Mouse (Mus musculus) lung, postnatal 10 days (tissue): ENCODE results near the gene Fndc10.
A peak's percentile ranks its signal among the peaks of the same experiment; 100 is the strongest.
"Not testable (repeated sequence)": the region's sequence is repeated elsewhere in the genome, so short reads cannot be mapped to it uniquely, and the experiment has no call there.

Source experiments
- DNase-seq: peaks from one replicate; pipeline ENCODE4 v3.0.0; 2021

The Fndc10 gene

DNA sequence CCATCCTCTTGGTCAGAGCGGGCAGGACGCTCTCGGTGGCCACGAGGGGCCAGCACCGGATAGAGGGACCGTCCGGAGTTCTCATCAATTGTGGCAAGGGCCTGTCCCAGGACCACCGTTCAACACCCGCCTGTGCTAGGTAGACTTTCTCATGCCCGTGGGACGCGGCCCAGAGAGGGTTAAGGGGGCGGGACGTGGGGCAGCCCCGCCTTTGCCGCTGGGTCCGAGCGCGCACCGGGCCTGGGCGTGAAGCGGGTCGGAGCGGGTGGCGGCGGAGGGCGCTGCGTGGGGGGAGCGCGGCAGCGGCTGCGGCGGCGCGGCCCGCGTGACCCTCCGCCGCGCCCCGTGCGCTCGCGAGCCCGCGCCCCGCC lies at the start of gene Fndc10:
Gene Fndc10 (plus strand): TSS at position 232 of the 371 bp plus-strand sequence.
- peak; percentile 76 for DNase-seq

DNA sequence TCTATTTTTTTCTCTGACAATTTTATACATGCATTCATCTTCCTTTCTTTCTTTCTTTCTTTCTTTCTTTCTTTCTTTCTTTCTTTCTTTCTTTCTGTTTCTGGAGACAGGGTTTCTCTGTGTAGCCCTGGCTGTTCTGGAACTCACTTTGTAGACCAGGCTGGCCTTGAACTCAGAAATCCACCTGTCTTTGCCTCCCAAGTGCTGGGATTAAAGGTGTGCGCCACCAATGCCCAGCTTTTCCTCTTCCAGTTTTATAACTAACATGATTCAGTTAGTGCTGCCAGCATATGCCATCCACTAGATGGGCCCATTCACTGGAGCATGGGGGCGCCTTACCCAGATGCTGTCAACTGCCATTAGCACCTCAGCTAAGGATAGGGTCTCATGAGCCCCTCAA lies 48.8 kb upstream of the Fndc10 start, which contains the start of gene Gm10563:
Gene Gm10563 (minus strand): TSS at position 101 of the 400 bp plus-strand sequence.
- not testable (repeated sequence) for DNase-seq

DNA sequence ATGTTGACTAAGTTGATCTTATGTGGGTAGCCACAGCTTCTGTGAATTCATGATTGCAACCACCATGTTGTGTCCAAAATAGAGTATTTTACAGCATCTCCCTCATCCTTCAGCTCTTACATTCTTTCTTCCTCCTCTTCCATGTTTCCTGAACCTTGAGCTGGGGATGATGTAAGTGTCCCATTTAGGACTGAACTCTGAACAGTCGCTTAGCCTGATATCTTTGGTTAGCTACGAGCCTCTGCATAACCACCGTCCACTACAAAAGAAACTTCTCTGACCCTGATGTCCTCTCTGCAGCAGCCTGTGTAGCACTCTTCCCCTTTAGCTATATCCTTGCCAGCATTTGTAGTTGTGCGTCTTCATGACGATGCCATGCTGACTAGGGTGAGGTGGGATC lies 48.4 kb upstream of the Fndc10 start:
- DNase-seq: no peak

DNA sequence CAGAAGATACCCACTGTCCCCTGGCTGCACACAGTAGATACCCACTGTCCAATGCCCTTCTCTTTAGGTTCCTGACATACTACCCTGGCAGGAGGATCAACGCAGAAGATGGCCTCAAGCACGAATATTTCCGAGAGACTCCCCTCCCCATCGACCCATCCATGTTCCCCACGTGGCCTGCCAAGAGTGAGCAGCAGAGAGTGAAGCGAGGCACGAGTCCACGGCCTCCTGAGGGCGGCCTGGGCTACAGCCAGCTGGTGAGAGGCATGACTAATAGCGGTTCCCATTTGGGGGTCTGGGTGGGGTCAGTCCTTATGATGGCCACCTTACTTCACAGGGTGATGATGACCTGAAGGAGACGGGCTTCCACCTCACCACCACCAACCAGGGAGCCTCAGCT lies 44.8 kb upstream of the Fndc10 start:
- no peak for DNase-seq

DNA sequence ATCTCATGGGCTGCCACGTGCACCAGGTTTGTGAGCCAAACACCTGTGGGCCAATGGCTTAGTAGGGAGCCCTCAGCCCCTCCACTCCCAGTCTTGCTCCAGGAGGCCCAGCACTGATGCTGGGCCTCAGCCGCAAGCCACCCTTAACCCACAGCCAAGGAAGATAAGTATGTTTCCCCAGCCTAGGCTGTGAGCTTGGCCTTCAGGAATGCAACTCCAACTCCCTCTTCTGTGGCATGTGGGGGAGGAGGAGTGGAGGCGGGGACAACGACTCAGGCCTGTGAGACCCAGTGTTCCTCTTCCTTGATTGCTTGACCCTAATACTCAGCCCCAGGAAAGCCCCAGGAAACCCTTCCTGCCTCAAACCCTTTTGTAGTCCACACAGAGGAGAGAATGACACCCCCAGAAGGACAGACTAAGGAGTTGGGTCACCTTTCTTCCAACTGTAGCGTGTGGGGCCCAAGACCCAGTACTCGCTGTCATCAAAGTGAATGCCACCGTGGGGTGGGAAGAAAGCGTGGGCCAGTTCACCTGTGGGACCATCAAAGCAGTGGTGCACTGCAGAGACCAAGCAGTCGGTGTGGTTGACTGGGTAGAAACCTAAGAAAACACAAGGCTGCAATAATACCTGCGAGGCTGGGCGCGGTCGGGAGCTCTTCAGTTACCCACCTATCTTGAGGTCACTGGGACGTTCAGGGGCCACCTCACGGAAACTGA lies 42.4 kb upstream of the Fndc10 start:
- peak; percentile 84 for DNase-seq

DNA sequence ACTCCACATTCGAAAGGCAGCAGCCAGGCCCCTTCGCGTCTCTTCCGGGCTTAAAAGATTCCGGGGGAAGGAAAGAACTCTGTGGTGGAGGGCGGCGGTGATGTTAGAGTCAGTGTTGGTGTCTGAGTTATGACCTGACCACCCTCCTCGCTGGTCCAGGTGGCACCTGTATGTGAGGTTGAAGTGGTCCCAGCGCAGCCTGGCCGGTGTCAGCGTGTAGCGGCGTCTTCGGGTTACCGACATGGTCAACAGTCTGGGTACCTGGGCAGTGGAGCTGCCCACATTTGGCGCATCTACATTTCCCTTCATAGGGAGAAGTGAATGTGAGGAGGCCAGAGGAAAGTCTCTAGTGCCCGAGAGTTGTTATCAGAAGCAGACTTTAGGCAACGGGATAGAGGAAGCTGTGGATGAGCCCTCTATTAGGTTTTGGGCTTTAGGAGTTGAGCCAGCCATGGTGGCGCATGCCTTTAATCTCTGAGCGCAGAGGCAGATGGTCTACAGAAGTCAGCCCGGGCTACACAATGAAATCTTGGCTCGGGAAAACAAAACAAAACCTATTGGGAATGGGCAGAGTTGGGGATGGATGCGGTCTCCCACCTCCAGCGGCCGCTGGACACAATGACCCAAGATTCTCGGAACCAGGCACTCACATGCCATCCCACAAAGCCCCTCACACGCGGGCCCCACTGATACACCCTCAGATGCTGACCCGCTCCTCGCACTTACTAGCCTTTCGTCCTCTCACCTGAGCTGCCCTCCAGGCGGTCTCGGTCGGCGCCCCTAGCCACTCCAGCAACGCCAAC lies 41.7 kb upstream of the Fndc10 start:
- DNase-seq: no peak

DNA sequence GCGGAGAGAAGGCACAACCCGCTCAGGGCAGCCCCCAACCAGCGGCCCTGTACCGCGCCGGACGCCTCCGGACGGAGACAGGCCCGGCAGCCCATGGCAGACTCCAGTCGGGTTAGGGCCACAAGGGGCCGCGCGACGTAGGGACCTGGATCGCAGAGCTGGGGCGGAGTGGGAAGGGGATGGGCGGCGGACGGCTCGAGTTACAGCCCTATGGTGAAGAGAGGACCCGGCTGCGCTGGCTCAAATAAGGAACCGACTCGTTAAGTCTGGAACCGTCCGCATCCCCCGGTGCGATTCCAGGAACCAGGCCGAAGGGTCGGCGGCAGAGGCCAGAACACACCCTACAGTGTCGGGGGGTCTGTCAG lies 41.1 kb upstream of the Fndc10 start, which contains the start of gene Mmp23:
Gene Mmp23 (minus strand): TSS at position 299 of the 365 bp plus-strand sequence.
- peak; percentile 69 for DNase-seq

DNA sequence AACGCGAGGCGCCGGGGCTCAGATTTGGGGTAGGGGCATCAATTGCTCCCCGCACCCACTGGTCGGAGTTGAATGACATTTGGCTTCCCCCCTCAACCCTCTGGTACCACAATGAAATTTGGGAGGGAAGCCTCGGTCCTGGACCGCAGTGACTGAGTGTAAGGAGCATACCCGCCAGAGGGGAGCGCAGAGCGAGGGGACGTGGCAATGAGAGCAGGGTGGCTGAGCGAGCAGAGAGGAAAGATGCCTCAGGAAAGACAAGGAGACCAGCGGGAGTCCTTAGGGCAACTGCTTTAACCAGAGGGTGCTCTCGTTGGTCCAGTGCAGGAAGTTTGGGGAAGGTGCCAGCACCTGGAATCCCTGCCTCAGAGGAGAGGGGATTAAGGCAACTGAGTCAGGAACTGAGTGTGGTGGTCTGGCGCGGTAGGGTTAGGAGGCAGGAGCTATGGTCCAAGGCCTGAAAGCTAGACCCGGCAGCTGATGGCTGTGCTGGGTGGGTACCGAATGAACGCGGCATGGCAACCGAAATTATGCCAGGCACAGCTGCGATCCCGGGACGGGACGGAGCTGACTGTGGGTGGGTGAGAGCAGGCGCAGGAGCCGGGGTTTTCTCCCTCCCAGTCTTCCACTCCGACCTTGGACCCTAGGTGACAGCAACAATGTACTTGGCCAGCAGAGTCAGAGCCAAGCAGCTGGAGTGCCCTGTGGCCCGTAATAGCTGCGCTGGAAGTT lies 40.5 kb upstream of the Fndc10 start:
- DNase-seq: peak; percentile 65

DNA sequence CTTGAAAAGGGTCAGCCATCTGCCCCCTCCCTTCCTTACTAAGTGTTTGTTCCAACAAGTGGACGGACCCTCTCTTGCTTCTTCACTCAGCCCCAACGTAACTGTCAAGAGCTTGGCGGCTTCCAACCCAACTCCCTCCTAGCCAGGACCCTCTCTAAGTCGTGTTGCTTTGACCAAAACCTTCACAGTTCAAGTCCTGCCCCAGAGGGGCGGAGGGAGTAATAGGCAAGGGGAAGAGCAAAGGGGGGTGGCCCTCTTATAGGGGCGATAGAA lies 40.0 kb upstream of the Fndc10 start:
- no peak for DNase-seq

DNA sequence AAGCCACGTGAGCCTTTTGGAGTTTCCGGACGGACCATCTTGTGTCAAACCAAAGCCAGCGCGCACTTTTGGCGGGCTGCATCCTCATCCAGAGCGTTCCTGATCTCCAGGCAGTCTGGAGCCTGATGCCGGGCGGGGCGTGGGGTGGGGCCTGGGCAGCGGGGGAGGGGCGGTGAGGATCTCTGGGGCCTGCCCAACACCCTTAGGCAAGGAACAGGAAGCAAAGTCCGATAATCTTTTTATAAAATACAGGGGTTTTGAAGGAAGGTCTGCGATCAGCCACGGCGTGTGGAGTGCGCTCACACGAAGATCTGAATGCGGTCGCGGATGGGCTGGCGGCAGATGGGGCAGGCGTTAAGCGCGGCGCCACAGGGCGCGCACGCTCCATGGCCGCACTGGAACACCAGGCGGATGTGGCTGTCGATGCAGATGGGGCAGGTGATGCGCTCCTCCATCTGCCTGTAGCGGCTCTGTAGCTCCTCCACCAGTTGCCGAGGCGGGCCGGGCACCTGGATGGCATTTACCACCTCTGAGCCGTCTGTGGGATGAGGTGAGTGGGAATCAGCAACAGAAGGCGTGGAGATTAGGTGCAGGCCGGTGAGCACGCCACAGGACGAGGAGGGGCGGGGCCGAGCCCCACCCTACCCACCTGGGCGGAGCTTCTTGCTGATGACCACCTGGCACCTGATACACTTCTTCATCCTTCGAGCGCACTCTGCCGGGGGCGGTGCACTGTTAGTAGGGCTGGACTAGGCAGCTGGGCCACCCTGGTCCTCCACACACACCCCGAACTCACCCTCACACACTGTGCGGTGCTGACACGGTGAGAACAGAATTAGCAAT lies 39.5 kb upstream of the Fndc10 start:
- DNase-seq: peak; percentile 59

DNA sequence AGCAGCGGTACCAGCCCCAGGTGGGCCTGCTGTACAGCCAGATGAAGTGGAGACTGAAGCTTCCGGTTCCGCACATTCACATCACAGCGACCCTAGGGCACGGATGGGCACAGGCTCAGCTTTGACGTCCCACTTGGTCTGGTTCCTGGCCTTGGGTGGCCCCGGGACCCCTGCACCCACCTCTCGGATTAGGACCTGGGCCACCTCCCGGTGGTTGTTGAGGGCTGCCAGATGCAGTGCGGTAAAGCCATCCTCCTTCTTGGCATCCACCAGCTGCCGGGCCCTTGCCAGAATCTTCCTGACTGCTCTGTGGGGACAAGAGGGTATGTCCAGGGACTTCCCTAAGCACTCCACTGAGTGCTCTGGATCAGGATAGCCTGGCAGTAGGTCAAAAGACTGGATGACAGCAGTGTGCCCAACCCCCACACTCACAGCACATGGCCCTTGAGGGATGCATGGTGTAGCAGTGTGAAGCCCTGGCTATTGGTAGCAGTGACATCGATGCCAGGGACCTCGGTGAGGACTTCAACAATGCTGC lies 37.9 kb upstream of the Fndc10 start:
- no peak for DNase-seq

DNA sequence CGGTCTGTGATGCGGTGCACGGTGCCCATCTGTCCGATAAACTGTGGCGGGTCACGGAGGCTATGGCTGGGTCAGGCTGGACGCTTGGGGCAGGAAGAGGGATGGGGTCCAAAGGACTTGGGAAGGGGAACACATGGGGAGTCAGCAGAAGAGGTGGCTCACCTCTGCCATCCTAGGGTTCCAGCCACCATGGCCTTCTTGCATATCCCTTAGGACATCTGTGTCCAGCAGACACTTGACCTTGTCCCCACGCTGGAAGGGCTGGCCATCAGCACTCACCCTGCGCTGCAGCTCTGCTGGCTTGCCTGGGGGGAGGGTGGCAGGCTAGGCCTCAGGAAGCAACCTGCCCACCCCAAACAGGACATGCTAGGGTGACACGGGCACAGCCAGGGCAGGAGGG lies 35.2 kb upstream of the Fndc10 start:
- DNase-seq: no peak

DNA sequence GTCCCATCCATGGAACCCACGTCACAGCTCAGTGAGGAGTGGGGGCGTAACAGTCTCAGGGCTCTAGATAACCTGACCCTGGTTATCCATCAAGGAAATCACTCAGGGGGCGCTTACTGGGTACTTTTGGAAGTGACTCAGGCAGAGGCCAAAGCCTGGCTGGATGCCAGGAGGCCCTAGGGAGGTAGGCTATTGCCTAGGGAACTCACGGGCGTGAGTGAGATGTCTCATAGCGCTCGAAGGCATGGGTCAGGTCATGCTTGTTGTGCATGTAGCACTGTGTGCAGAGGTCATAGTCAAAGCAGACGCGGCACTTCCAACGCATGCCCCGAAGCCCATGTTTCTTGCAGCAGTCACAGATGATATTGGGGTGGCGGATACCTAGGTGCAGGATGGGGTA lies 33.5 kb upstream of the Fndc10 start:
- no peak for DNase-seq

DNA sequence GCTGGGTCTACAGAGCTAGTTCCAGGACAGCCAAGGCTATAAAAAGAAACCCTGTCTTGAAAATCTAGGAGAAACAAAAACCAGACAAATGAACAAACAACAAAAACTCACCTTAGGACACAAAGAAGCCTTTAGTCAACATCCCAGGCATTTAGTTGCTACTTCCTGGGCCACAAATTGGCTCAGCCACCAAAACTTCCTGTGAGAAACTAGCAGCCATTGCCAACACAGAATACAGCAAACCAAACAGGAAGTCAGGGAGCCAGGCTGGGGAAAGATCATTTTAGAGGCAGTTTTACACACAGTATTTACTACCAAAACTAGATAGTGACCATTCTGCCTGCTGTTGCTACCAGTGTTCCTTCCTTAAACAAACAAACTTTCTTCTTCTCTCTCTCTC lies 27.2 kb upstream of the Fndc10 start:
- DNase-seq: no peak

DNA sequence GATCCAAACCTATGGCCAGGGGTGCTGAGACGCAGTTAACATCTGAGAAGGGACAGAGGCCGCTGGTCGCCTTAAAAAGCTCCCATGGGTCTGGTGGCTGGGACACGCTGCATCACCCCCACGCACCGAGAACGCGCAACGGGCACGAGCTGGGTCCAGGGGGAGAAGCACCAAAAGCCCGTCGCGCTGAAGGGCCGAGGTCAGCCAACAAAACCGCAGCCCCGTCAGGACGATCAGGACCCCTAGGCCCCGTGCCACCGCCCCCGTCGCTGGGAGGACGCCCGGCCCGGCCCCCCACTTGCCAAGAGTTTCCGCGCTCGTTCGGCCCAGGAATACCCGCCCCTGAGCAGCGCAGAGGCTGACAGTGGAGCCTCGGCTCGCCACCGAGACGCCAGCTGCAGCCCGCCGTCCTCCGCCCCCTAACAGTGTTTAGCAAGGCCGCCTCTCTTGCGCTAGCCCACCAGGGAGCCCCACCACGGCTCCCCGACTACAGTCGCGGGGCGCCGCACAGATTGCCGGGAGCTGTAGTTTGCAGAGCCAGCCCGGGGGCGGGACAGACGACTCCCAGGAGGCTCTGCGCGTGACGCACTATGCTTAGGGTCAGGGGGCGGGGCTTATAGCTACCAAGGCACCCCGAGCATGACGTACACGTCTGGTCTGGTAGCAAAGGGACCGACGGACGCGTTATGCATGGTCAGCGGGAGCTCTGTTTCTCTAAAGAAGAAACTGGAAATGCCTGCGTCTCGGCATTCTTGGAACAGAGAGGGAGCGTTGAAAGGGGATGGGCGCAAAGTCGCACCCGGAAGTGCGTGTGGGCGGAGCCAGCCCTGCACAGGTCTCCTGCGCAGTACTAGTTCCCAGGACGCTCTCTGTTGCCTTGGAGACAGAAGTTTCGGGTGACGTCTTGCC lies 25.2 kb upstream of the Fndc10 start, which contains the start of gene Mib2:
Gene Mib2 (minus strand): TSS at position 510 of the 909 bp plus-strand sequence.
- peak; percentile 98 for DNase-seq

DNA sequence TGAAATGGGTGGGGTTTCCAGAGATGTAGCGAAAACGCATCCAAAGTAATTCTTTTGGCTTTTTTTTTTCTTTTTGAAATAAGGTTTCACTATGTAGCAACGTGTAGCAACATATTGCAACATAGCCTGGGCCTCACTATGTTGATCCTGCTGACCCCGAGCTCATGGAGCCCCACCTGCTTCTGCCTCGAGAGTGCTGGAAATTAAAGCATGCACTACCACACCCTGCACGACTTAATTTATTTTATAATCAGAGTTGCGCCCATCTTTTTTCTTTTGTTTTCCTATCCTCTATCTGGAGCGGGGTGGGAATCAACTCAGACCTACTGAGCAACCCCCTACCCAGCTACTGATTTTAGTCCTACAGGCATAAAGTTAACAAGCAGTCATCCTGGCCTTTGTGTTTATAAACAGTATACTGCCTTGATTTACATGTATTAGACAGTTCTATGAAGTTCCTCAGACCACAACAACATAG lies 24.5 kb upstream of the Fndc10 start:
- no peak for DNase-seq

DNA sequence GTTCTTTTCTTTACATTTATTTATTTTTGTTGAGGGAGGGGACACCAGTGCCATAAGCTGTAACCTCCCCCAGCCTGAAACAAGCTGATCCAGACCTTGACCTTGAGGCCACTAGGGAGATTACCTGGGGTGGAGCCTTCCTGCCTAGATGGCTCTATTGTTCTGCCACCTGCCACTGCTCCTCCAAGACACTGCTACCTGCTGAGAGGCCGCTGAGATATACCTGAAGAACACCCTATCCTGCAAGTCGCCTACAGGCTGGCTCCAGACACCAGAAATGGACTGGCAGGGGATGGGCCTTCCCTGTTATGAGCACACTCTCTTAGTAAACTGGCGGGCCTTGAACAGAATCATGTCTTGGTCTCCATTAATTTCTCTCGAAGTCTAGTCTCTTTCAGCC lies 23.9 kb upstream of the Fndc10 start:
- not testable (repeated sequence) for DNase-seq

DNA sequence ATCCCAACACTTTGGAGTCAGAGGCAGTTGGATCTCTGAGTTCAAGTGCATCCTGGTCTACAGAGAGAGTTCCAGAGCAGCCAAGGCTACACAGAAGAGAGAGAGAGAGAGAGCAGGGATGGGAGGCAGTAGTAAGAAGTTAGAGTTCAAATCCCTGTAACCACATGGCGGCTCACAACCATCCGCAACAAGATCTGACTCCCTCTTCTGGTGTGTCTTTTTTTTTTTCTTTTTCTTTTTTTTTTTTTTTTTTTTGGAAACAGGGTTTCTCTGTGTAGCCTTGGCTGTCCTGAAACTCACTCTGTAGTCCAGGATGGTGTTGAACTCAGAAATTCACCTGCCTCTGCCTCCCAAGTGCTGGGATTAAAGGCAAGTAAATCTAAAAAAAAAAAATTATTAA lies 22.1 kb upstream of the Fndc10 start:
- no peak for DNase-seq

DNA sequence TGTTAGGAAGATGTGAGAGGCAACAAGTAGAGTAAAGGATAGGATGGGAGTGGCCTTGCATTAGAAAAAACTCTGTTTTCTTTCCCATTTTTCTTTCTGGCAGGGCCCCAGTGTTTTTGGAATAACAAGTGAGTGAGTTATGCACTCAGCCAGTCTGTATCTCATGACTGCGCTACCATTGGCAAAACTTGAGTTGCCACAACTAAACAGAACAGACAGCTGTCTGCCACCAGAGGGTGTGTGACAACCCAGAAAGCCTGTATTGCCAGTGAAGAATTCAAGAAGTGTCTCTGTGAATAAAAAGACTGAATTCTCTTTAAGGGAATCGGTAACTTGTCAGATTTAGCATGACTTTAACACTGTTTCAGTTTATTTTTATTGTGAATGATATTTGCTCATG lies 18.2 kb upstream of the Fndc10 start:
- peak; percentile 63 for DNase-seq

DNA sequence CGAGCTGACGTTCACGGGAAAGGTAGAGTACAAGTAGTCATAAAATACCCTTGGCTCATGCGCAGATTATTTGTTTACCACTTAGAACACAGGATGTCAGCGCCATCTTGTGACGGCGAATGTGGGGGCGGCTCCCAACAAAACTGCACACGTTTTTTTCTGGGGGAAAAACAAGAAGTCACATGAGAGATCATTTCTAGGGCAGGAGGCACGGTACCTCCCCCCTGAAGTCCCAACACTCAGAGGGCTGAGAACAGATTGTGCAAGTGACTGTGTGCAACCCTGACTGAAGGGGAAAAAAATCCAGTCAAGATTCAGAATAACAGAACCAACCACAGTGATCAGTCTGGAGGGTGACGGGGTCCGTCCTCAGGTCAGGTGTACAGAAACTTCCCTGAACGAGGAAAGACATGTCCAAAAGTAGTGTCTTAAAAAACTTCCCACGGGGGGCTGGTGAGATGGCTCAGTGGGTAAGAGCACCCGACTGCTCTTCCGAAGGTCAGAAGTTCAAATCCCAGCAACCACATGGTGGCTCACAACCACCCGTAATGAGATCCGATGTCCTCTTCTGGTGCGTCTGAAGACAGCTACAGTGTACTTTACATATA lies 10.4 kb upstream of the Fndc10 start:
- not testable (repeated sequence) for DNase-seq

DNA sequence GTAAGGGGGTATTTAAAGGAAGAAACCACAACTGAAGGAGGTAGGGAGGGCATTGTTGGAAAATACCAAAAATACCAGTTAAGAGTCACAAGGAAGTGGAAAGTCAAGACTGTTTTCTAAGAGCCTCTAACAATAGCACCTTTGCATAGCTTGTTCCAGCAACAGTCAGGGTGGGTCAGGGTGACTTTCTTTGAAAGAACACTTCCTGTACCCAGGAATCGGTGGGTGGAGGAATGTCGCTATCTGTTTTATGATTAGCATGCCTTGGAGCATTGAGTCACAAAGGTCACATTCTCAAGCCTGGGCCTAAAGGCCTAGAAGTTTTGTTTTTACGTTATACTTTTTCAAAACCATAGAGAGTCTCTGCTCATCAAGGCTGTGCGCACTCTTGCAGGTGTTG lies 6.4 kb upstream of the Fndc10 start:
- DNase-seq: not testable (repeated sequence)
